Mouse (Mus musculus) lung, postnatal 0 days (tissue): ENCODE results near the gene Naa50. TPM values are rescaled to one million over a fixed set of nuclear protein-coding genes. Genes with fewer than 3 reads are reported as not detected.

ENCODE experiments used
- ATAC-seq: fragments of 200-750 bp; cut with Nextera tagmentation; 2 replicates; pipeline ENCODE4 v1.8.0; 2017; ENCODE audit warnings: moderate library complexity
- DNase-seq: peaks from one replicate; pipeline ENCODE4 v3.0.0-alpha.2; 2016; ENCODE audit warnings: low spot score
- H3K27ac ChIP-seq: fragments of 300-500 bp; sonication (generic); 2 replicates; pipeline ENCODE4 v1.5.1; 2014; ENCODE audit warnings: antibody characterized with exemption, mild to moderate bottlenecking, low read length, mixed read lengths
- H3K27me3 ChIP-seq: fragments of 300-500 bp; sonication (generic); replicated peaks from 2 replicates; pipeline ENCODE4 v1.6.1; 2014; ENCODE audit warnings: low read length, mixed read lengths; ENCODE audit not compliant: insufficient read depth
- H3K36me3 ChIP-seq: fragments of 300-500 bp; sonication (generic); 2 replicates; pipeline ENCODE4 v1.6.1; 2014; ENCODE audit warnings: low read length, mixed read lengths; ENCODE audit not compliant: insufficient read depth
- H3K4me1 ChIP-seq: fragments of 300-500 bp; sonication (generic); 2 replicates; pipeline ENCODE4 v1.6.1; 2014; ENCODE audit warnings: antibody characterized with exemption, low read depth, low read length, mixed read lengths; ENCODE audit not compliant: insufficient read depth
- H3K4me2 ChIP-seq: fragments of 300-500 bp; sonication (generic); replicated peaks from 2 replicates; pipeline ENCODE4 v1.6.1; 2014; ENCODE audit warnings: low read depth, mild to moderate bottlenecking, low read length, moderate library complexity, mixed read lengths
- H3K4me3 ChIP-seq: fragments of 300-500 bp; sonication (generic); 2 replicates; pipeline ENCODE4 v1.5.1; 2014; ENCODE audit warnings: low read depth, low read length
- H3K9ac ChIP-seq: fragments of 300-500 bp; sonication (generic); replicated peaks from 2 replicates; pipeline ENCODE4 v1.6.1; 2014; ENCODE audit warnings: low read depth, mild to moderate bottlenecking
- H3K9me3 ChIP-seq: fragments of 300-500 bp; sonication (generic); 2 replicates; pipeline ENCODE4 v1.6.1; 2016; ENCODE audit warnings: low read length, mixed read lengths
- CTCF ChIP-seq: IDR thresholded peaks from 2 replicates; pipeline ENCODE4 v1.5.1; 2016; ENCODE audit warnings: antibody characterized with exemption, mild to moderate bottlenecking
- EP300 ChIP-seq: IDR thresholded peaks from 2 replicates; pipeline ENCODE4 v1.6.1; 2016; ENCODE audit warnings: antibody characterized with exemption, mild to moderate bottlenecking, control low read depth
- WGBS: fragments of 180-500 bp; shearing (Covaris S2); extraction: QIAGEN DNeasy Blood & Tissue Kit; methylation state at CpG from one replicate; pipeline ENCODE4 v1.1.7; 2014; 5-methylcytosine and 5-hydroxymethylcytosine counted together
- polyA plus RNA-seq: library from polyadenylated mRNA; unstranded; fragments of >200 nt; fragmentation: Nextera tagmentation; extraction: Ambion mirVana; gene quantifications from 2 replicates; pipeline ENCODE4 v1.2.1, GENCODE M21; 2015

The Naa50 gene
- polyA plus RNA-seq, 1 experiment from 2014 or later = 30.0 TPM

DNA sequence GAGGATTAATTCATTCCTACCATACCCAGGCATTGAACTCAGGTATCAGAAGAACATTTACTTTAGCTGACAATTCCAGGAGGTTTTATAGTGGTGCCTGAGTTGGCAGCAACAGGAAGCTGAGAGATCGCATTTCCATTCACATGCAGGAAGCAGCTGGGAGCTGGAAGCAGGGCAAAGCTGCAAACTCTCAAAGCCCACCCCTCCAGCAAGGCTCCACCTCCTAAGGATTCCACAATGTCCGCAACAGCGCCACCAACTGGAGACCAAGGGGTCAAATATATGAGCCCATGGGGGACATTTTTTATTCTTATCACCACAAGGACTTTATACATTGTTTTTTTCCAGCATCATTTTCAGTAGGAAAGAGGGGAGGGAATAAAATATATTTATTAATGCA, 49.1 kb downstream of the Naa50 start:
- no peaks in the 10 kb centered on the region for H3K27me3 ChIP-seq
- 86% methylated on average over 3 of the region's 3 CpGs for WGBS
- H3K9me3 ChIP-seq = peaks cover 2% of the 10 kb centered on the region; the same call in 1 of the 2 replicates
- TF ChIP-seq CTCF = peak; percentile 30
- TF ChIP-seq EP300 = no peak
- no peaks in the 10 kb centered on the region for H3K4me1 ChIP-seq
- H3K9ac ChIP-seq = no peak overlapping the region
- H3K4me3 ChIP-seq = no peak overlapping the region
- no peaks in the 10 kb centered on the region for H3K36me3 ChIP-seq
- H3K4me2 ChIP-seq = no peak overlapping the region
- DNase-seq (no peak), ATAC-seq (no peak)
- no peak overlapping the region for H3K27ac ChIP-seq

DNA sequence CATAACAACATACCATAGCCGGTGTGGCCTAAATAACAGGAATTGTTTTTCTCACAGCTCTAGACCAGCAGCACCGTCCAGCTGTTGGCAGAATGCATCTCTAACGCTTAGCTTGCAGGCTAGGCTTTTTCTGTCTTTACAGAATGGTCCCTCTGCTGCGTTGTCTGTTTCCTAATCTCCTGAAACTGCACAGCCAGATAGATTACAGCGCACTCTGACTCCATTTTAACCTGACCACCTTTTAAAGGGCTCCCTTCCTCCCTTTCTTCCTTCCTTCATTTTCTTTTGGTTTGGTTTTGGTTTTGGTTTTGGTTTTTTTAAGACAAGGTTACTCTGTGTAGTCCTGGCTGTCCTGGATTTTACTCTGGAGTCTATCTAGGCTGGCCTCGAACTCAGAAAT, 50.4 kb downstream of the Naa50 start:
- H3K9me3 ChIP-seq = peaks cover 2% of the 10 kb centered on the region; the same call in 1 of the 2 replicates
- ATAC-seq (no peak), DNase-seq (peak; percentile 27)
- 79% methylated on average over 6 of the region's 6 CpGs for WGBS
- H3K27me3 ChIP-seq = no peaks in the 10 kb centered on the region
- TF ChIP-seq CTCF (no peak), EP300 (no peak)
- H3K4me1 ChIP-seq = no peaks in the 10 kb centered on the region
- H3K4me3 ChIP-seq = no peak overlapping the region
- no peak overlapping the region for H3K4me2 ChIP-seq
- no peak overlapping the region for H3K9ac ChIP-seq
- no peaks in the 10 kb centered on the region for H3K36me3 ChIP-seq
- no peak overlapping the region for H3K27ac ChIP-seq

DNA sequence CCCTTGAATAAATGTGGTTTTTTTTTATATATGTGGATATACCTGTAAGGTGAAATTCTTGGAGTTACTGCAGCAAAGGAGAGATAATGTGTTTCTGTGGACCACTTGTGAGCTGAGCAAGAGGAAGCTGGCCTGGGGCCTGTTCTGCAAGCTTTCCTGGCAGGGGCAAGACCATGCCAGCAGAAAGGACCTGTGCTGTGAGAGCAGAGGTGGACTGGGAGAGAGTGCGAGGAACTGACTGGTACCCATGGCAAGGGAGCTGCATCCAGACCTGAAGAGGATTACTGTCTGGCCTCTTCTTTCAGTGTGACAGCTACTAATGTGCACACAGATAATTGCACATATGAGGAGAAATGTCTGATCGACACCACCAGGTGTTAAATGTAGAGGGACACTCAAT, 51.3 kb downstream of the Naa50 start:
- Histone ChIP-seq H3K27me3 (no peaks in the 10 kb centered on the region), H3K9me3 (peaks cover 2% of the 10 kb centered on the region; the same call in 1 of the 2 replicates), H3K4me2 (no peak overlapping the region), H3K36me3 (no peaks in the 10 kb centered on the region), H3K27ac (no peak overlapping the region), H3K9ac (no peak overlapping the region), H3K4me3 (no peak overlapping the region), H3K4me1 (no peaks in the 10 kb centered on the region)
- TF ChIP-seq EP300 (no peak), CTCF (no peak)
- 65% methylated on average over 2 of the region's 2 CpGs for WGBS
- no peak for ATAC-seq
- no peak for DNase-seq

- Histone ChIP-seq H3K27me3 (no peaks in the 10 kb centered on the region), H3K4me2 (no peak overlapping the region), H3K4me1 (no peaks in the 10 kb centered on the region), H3K36me3 (peaks cover 8% of the 10 kb centered on the region; the same call in 1 of the 2 replicates), H3K27ac (no peak overlapping the region), H3K9me3 (no peaks in the 10 kb centered on the region), H3K4me3 (no peak overlapping the region), H3K9ac (no peak overlapping the region)
- ATAC-seq (no peak; the same call in 1 of the 2 replicates), DNase-seq (no peak)
- TF ChIP-seq EP300 (no peak), CTCF (no peak)
- WGBS = 75% methylated on average over 14 of the region's 14 CpGs
Measured at GRCm38 (mm10) chr16:44199066-44199703, 59.6 kb downstream of the Naa50 start.

- peaks cover 8% of the 10 kb centered on the region; the same call in 1 of the 2 replicates for H3K36me3 ChIP-seq
- WGBS = 89% methylated on average over 4 of the region's 4 CpGs
- no peak for ATAC-seq
Measured at GRCm38 (mm10) chr16:44200146-44200545, 60.5 kb downstream of the Naa50 start.

DNA sequence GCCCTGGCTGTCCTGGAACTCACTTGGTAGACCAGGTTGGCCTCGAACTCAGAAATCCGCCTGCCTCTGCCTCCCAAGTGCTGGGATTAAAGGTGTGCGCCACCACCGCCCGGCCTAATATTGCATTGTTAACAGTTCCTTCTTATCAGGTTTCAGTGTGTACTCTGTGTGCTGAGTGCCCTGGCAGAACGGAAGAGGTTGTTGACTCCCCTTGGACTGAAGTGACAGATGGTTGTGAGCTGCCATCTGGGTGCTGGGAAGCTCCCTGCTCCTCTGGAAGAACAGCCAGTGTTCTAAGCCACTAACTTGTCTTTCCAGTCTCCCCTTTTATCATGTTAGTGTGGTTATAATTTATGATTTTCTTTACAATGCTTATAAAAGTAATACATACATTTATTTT, 64.7 kb downstream of the Naa50 start:
- no peaks in the 10 kb centered on the region for H3K9me3 ChIP-seq
- 68% methylated on average over 6 of the region's 6 CpGs for WGBS
- ATAC-seq (peak; percentile 65), DNase-seq (peak; percentile 45)
- H3K36me3 ChIP-seq = peaks cover 7% of the 10 kb centered on the region
- H3K4me3 ChIP-seq = no peak overlapping the region
- H3K9ac ChIP-seq = no peak overlapping the region
- no peak overlapping the region for H3K4me2 ChIP-seq
- no peaks in the 10 kb centered on the region for H3K27me3 ChIP-seq
- no peak overlapping the region for H3K27ac ChIP-seq
- TF ChIP-seq EP300 (0 out of 2 replicates have a peak, but pooled peaks have one; percentile 32), CTCF (no peak)
- H3K4me1 ChIP-seq = no peaks in the 10 kb centered on the region

More at GRCm38 (mm10) chr16:44200146-44200545, 60.5 kb downstream of the Naa50 start:
- no peak overlapping the region for H3K27ac ChIP-seq
- H3K4me3 ChIP-seq = no peak overlapping the region
- DNase-seq = no peak
- TF ChIP-seq CTCF = no peak
- no peaks in the 10 kb centered on the region for H3K4me1 ChIP-seq
- no peaks in the 10 kb centered on the region for H3K27me3 ChIP-seq
- no peaks in the 10 kb centered on the region for H3K9me3 ChIP-seq
- H3K4me2 ChIP-seq = no peak overlapping the region
- no peak overlapping the region for H3K9ac ChIP-seq
